Mouse (Mus musculus) gonadal fat pad, adult 2 months (tissue): Measurements from ENCODE around the gene Mapk11. TPM values are rescaled to one million over a fixed set of nuclear protein-coding genes. Genes with fewer than 3 reads are reported as not detected.

Experiments used
- DNase-seq: peaks from one replicate; pipeline ENCODE4 v3.0.0-alpha.2; 2012; ENCODE audit warnings: low read depth
- polyA plus RNA-seq: library from polyadenylated mRNA; depleted of rRNA; stranded (reverse); fragments of >200 nt; gene quantifications from 2 replicates; pipeline ENCODE4 v1.2.3, GENCODE M21; 2012

Gene Mapk11
- polyA plus RNA-seq, 1 experiment: 23.8 TPM

GRCm38 (mm10) chr15:89173906-89174214 is 24.4 kb upstream of the Mapk11 start:
- no peak for DNase-seq

- no peak for DNase-seq
Measured at GRCm38 (mm10) chr15:89173024-89173905, 23.8 kb upstream of the Mapk11 start.

GRCm38 (mm10) chr15:89172276-89172935 is 23.0 kb upstream of the Mapk11 start:
- no peak for DNase-seq

- no peak for DNase-seq
Measured at GRCm38 (mm10) chr15:89171526-89172051, 22.2 kb upstream of the Mapk11 start.

- DNase-seq: no peak
Measured at GRCm38 (mm10) chr15:89170102-89170501, 20.7 kb upstream of the Mapk11 start.

GRCm38 (mm10) chr15:89169431-89169830 is 20.0 kb upstream of the Mapk11 start:
- no peak for DNase-seq

- no peak for DNase-seq
Measured at GRCm38 (mm10) chr15:89168922-89169321, 19.5 kb upstream of the Mapk11 start.

GRCm38 (mm10) chr15:89165478-89165877 is 16.1 kb upstream of the Mapk11 start:
- no peak for DNase-seq

- DNase-seq: no peak
Measured at GRCm38 (mm10) chr15:89161397-89161796, 12.0 kb upstream of the Mapk11 start.

- DNase-seq: no peak
Measured at GRCm38 (mm10) chr15:89158516-89158915, 9.1 kb upstream of the Mapk11 start.

- no peak for DNase-seq
Measured at GRCm38 (mm10) chr15:89157954-89158353, 8.5 kb upstream of the Mapk11 start.

- no peak for DNase-seq
Measured at GRCm38 (mm10) chr15:89152312-89152711, 2.9 kb upstream of the Mapk11 start.

GRCm38 (mm10) chr15:89150041-89150390 is 588 bp upstream of the Mapk11 start:
- DNase-seq: no peak

- no peak for DNase-seq
Measured at GRCm38 (mm10) chr15:89148496-89149270, 745 bp downstream of the Mapk11 start.

- no peak for DNase-seq
Measured at GRCm38 (mm10) chr15:89147895-89148294, 1.5 kb downstream of the Mapk11 start.

GRCm38 (mm10) chr15:89147456-89147855 is 2.0 kb downstream of the Mapk11 start:
- DNase-seq: no peak

GRCm38 (mm10) chr15:89147024-89147423 is 2.4 kb downstream of the Mapk11 start:
- DNase-seq: no peak

GRCm38 (mm10) chr15:89146537-89146936 is 2.9 kb downstream of the Mapk11 start:
- DNase-seq: no peak

GRCm38 (mm10) chr15:89145813-89146350 is 3.5 kb downstream of the Mapk11 start:
- DNase-seq: no peak

- no peak for DNase-seq
Measured at GRCm38 (mm10) chr15:89144965-89145364, 4.5 kb downstream of the Mapk11 start.

GRCm38 (mm10) chr15:89143134-89143533 is 6.3 kb downstream of the Mapk11 start:
- DNase-seq: no peak

- no peak for DNase-seq
Measured at GRCm38 (mm10) chr15:89141905-89142304, 7.5 kb downstream of the Mapk11 start.
